Mouse (Mus musculus): ENCODE data around the gene Espl1.

Espl1 gene

GRCm38 (mm10) chr15:102335254-102335653, 39.2 kb downstream of the Espl1 start:
- DNase-seq (ENCODE audit: low spot score): no peak

GRCm38 (mm10) chr15:102335925-102336324, 39.9 kb downstream of the Espl1 start:
- DNase-seq (ENCODE audit: low spot score): peak; percentile 62

DNA sequence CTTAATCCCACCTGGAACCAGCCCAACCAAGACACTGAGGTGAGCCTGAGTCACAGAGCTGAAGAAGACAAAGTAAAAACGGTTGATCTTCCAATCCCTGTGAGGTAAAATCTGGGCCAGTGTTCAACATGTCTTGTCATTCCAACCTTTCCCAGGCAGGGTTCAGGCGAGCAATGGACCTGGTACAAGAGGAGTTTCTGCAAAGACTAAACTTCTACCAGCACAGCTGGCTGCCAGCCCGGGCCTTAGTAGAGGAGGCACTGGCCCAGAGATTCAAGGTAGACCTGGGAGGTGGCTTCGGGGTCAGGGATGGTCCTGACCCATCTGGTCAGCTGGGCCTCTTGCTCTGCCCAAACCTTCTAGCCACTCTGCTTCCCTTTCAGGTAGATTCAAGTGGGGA, 40.9 kb downstream of the Espl1 start:
- DNase-seq (ENCODE audit: low spot score): no peak

DNA sequence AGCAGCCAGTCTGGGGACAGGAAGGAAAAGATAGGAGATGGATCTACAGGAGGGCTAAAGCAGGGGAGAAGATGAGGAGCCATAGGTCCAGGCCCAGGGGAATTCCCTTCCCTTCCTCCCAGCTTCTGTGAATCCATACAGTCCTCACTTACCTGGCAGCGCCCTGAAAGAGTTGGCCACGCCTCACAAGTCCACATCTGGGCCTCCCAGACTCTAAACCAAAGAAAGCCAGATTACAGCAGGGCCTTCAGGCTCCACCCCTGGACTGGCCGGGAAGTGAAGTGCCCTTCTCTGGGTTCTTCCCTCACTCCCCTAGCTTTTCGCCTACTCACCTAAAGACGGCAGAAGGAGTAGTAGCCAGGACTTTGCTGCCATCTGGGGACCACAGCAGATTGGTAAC, 43.5 kb downstream of the Espl1 start:
- no peak for DNase-seq (ENCODE audit: low spot score)

- DNase-seq (ENCODE audit: low spot score): peak; percentile 80
Observed at GRCm38 (mm10) chr15:102341580-102341979, 45.5 kb downstream of the Espl1 start.

- DNase-seq (ENCODE audit: low spot score): no peak
Observed at GRCm38 (mm10) chr15:102344490-102344889, 48.4 kb downstream of the Espl1 start.

DNA sequence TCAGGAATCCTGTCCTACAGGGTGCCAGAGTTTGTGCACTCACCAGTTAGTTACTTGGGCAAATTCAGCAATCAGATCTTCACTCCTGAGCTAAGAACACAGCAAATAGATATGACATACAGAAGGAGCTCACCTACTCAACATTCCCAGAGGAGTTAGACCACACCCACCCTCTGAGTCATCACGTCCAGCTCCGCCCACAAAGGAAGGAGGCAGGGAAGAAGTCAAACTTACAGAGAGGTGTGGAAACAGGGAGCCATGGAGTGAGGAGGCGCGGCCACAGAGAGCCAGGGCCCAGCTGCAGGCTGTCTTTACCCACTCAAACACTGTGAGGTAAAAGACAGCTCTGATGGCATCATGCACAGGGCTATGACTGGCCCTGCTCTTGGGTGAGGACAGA, 50.4 kb downstream of the Espl1 start:
- DNase-seq (ENCODE audit: low spot score): no peak

DNA sequence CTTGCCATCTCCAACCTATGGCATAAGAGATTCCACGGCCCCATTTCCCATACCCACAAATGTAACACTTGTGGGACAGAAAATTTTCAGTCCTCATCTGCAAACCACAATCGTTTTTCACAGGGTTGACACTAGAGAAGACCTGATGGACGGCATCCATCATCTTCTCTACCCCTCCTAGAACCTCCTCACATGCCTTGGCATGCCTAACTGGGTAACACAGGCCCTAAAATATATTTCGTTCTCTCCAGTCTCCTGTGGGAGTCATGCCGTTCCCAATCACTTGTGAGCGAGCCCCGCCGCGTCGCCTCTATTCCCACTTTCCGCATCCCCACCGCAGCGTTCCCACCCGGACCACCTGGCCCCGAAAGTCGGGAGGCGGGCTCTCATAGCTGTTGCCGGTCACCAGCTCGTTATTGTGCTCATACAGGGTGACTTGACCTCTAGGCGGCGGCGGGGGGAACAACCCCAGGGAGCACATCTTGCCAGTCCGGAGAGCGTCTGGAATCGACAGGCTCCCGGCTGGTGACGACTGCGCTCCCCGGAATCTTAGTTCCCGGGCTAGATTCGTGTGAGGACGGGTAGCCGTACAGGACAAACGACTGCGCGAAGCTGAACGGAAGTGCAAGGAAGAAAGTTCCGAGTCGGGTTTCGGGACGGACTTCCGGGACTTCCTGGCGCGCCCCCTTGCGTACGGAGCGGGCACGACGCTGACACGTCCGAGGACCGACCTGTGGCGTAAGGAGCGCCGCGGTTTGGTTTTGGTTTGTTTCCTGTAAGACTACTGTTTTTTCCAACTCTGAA, 54.3 kb downstream of the Espl1 start, which contains the start of gene Aaas:
Gene Aaas (minus strand): TSS at position 634 of the 804 bp plus-strand sequence.
- peak; percentile 99 for DNase-seq (ENCODE audit: low spot score)

DNA sequence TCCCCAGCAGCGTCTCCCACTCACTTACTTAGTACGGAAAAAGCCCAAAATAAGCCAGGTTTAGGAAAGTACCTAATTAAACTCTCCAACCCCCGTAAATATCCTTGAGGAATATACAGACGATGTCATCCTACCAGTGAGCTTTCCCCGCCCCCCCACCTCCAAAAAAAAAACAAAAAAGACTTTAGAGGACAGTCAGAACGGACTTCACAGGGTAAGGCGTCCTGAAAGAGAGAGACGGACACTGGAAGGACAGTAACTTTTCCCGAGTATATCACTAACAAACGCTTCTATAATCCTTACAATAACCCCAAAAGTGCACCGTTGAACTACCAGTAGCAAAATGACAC, 54.9 kb downstream of the Espl1 start:
- DNase-seq (ENCODE audit: low spot score): no peak

GRCm38 (mm10) chr15:102352177-102352576, 56.1 kb downstream of the Espl1 start:
- DNase-seq (ENCODE audit: low spot score): no peak

DNA sequence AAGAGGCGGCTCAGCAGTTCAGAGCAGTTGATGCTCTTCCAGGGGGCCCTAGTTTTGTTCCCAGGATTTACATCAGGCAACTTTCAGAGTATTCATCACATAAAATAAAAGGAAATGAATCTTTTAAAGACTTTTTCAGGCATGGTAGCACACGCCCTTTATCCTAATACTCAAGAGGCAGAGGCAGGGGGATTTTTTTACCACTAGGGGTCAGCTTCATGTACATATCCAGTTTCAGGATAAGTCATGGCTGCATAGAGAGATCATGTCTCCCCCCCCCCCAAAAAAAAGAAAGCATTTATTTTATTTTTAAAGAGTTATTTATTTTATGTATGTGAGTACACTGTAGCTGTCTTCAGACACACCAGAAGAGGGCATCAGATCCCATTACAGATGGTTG, 57.9 kb downstream of the Espl1 start:
- DNase-seq (ENCODE audit: low spot score): no peak

DNA sequence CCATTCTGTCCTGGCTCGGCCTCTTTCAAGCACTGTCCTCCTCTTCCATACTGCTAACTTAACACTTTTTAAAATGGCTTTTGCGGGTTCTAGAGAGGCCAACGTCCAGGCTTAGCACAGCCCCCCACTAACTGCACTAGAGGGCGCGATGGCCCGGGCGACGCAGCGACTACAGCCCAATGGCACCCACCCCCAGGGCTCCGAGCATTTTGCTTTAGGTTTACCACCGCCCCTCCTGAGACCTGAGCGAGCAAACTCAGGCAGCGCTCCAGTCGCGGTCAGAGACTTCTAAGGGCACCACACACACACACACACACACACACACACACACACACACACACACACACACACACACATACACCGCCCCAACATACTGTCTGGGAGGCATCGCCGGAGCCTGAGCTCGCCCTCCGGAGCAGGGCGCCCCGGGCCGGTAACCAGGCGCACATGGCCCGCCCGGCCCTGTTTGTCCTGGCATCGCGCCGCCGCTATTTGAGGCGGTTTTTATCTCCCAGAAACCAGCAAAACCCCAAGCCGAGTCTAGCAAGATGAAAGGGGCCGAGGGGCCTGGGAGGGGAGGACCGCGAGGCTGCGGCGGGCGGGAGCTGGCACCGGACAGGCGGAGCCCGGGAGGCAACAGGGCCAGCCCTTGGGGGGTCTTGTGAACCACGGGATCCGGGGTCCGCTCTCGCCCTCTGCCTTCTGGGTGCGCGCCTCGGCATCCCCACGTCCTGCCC, 59.2 kb downstream of the Espl1 start:
- peak; percentile 81 for DNase-seq (ENCODE audit: low spot score)

DNA sequence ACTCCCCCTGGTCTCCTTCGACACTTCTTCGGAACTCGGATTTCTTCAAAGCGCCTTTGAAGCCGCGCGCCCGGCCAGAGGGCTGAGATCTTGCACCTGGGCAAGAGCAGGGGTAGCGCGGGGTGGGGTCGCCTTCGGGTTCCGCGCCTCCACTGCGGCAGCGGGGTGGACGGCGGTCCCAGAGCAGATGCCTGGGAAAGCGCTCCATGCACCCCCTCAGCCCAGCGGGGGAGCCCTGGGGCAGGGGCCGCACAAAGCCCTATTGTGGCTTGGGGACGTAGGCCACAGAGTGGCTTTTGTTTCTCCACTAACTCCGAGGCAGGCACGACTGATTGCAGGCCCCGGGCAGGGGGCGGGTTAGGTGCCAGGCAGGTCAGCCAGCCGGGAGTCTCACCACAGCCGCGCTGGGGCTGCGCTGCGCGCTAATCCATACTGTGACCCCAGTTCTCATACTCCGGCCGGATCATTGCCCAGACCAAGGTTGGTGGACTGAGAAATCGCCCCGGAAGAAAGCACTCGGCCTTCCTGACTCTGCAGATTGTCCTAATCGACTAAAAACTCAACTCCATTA, 59.9 kb downstream of the Espl1 start:
- DNase-seq (ENCODE audit: low spot score): peak; percentile 78

- DNase-seq (ENCODE audit: low spot score): peak; percentile 69
Observed at GRCm38 (mm10) chr15:102356501-102357325, 60.6 kb downstream of the Espl1 start.

DNA sequence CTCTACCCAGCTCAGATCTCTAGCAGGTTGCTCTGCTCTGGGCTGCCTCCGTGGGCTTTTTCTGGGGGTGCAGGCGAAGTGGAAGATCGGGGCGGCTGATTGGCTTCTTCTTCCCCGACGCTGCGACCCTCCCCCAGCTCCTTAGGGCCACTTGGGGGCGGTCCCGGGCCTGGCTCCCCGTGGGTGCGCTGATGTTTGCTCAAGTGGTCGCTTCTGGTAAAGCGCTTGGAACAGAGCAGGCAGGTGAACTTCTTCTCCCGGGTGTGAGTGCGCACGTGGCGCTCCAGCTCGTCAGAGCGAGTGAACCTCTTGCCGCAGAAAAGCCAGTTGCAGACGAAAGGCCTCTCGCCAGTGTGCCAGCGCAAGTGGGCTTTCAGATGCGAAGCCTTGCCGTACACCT, 62.1 kb downstream of the Espl1 start:
- DNase-seq (ENCODE audit: low spot score): peak; percentile 51

- no peak for DNase-seq (ENCODE audit: low spot score)
Observed at GRCm38 (mm10) chr15:102358834-102359233, 62.8 kb downstream of the Espl1 start.

DNA sequence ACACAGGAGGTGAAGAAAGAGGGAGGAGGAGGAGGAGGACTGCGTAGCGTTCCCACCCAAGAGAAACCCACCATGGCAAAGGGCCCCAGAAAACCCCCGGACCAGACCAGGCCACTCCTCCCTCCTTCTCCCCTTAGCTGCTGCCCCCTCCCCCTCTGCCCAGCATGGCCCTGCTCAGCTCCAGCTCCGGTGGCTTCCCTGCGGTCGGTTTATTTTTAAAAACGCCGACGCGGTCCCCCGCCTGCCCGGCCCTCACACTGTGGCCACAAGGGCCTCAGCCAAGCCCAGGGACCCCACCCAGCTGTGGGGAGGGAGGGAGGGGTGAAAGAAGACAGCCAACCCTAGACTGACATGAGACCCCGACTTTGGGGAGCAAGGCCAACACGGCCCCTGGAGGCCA, 66.6 kb downstream of the Espl1 start:
- DNase-seq (ENCODE audit: low spot score): no peak

DNA sequence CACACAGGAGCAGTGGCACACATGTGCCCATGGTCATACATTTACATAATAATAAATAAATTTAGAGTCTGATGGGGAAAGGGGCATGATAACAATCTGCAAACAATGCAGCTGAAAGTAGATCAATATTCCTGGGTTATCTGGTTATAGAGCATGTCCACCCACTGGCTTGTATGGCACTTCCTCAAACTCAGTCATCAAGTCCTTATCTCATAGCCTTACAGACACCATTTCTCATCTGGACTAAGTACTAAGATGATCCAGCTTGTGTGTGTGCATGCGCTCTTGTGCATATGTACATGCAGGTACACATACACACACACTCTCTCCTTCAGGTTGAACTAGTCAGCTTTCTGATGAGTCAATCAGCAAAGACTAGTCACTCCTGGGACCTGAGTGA, 68.6 kb downstream of the Espl1 start:
- no peak for DNase-seq (ENCODE audit: low spot score)

DNA sequence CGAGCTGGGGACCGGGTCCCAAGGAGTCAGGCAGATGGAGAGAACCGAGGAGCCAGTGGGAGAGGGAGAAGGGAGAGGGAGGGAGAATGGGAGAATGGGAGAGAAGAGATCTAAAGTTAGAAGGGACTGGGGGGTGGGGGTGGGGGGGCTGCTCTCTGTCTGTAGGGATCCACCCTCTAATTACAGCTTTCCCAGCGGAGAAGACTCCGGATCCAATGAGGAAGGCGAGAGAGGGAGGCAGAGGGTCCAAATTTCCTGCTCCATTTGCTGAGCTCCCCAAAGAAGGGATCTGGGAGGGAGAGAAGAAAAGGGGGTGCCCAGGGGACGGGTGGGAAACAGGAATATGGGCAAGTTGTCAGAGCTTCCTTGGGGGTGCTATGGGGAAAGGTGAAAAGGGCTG, 70.2 kb downstream of the Espl1 start:
- no peak for DNase-seq (ENCODE audit: low spot score)

GRCm38 (mm10) chr15:102366733-102367344, 70.8 kb downstream of the Espl1 start, which contains the start of gene Sp7:
Gene Sp7 (minus strand): TSS chr15:102367182.
- DNase-seq (ENCODE audit: low spot score): peak; percentile 61

- DNase-seq (ENCODE audit: low spot score): no peak
Observed at GRCm38 (mm10) chr15:102369972-102370371, 73.9 kb downstream of the Espl1 start.

GRCm38 (mm10) chr15:102370727-102371126, 74.7 kb downstream of the Espl1 start:
- peak; percentile 50 for DNase-seq (ENCODE audit: low spot score)

All from embryo, embryonic 10 days (tissue).